Mouse (Mus musculus) E14TG2a.4 (cell line): ENCODE results near the gene Bcl2a1c.

Experiments
- CTCF ChIP-seq: conservative IDR thresholded peaks from 2 replicates; pipeline ENCODE4 v1.5.1; 2014; ENCODE audit warnings: low read length
- NANOG ChIP-seq: IDR thresholded peaks from 2 replicates; pipeline ENCODE4 v1.6.1; 2014; ENCODE audit warnings: borderline replicate concordance, low read length, mixed read lengths

- TF ChIP-seq CTCF (no peak), NANOG (no peak)
These were observed 38.0 kb downstream of the Bcl2a1c start for GRCm38 (mm10) chr9:114367783-114368470.
